Comparison of ENCODE assay signal across 19 mouse cellular contexts in the genomic region with DNA sequence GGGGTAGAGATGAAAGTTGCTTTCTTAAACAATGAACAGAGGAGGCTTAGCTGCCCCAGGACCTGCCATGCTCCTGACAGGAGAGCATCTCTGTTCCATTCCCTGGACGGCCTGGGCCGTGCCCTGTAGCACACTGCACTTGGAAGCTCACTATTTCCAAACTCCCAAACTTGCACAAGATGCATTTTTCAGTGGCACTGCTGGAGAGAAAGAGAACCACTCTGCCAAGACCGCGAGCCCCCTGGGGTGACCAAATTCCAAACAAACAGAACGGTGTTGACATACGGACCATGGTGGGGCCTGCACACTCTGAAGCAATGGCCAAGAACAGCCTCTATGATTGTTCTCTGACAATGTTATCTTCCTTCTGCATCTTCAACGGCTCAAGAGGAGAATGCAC. TPM values are rescaled to one million over a fixed set of nuclear protein-coding genes. Genes with fewer than 3 reads are reported as not detected.
DNase-seq lines count a peak whose midpoint lies in the region; ATAC-seq and TF ChIP-seq lines count a peak whose summit lies in the region.
"Had no signal": no experiment of that assay in that cellular context is flagged by ENCODE, and none has a peak within 500 bp of the region (broad histone marks: within the 10 kb centered on the region; RNA-seq: fewer than 3 reads in every experiment).

No protein-coding gene starts in this region.

- no peak overlapping the region for H3K4me3 ChIP-seq in liver, postnatal 0 days (ENCODE audit: low read depth, low read length)
- H3K4me3 ChIP-seq in liver, embryonic 12.5 days, result no peak overlapping the region
- no peak overlapping the region for H3K4me3 ChIP-seq in embryonic facial prominence, embryonic 15.5 days (replicated peaks)
- H3K4me3 ChIP-seq in midbrain, embryonic 14.5 days (replicated peaks; ENCODE audit: low read depth, low read length), result no peak overlapping the region
- H3K4me3 ChIP-seq: embryonic facial prominence, embryonic 13.5 days; forebrain, embryonic 15.5 days; heart, embryonic 10.5 days; limb, embryonic 15.5 days; megakaryocyte, embryonic 14.5 days; myocyte had no signal

- no peaks in the 10 kb centered on the region for H3K27me3 ChIP-seq in liver, postnatal 0 days (ENCODE audit: insufficient read depth, low read length)
- no peaks in the 10 kb centered on the region for H3K27me3 ChIP-seq in liver, embryonic 12.5 days (replicated peaks)
- no peaks in the 10 kb centered on the region for H3K27me3 ChIP-seq in embryonic facial prominence, embryonic 15.5 days
- H3K27me3 ChIP-seq in midbrain, embryonic 14.5 days (ENCODE audit: control insufficient read depth, insufficient read depth, low read length), result no peaks in the 10 kb centered on the region
- H3K27me3 ChIP-seq: embryonic facial prominence, embryonic 13.5 days; forebrain, embryonic 15.5 days; limb, embryonic 15.5 days; megakaryocyte, embryonic 14.5 days had no signal

- TF ChIP-seq EP300 in liver, postnatal 0 days (IDR thresholded peaks at IDR 0.05; ENCODE audit: low read depth), result no peak

- no peak for TF ChIP-seq CTCF in liver, postnatal 0 days (IDR thresholded peaks at IDR 0.05; ENCODE audit: low read depth)

- WGBS in liver, postnatal 0 days (ENCODE audit: insufficient replicate concordance), result 46% methylated on average over 7 of the region's 7 CpGs
- 58% methylated on average over 7 of the region's 7 CpGs for WGBS in liver, embryonic 12.5 days (ENCODE audit: insufficient replicate concordance)
- WGBS in embryonic facial prominence, embryonic 15.5 days, result 47% methylated on average over 7 of the region's 7 CpGs
- 81% methylated on average over 7 of the region's 7 CpGs for WGBS in midbrain, embryonic 14.5 days

- no peaks in the 10 kb centered on the region; the same call in 1 of the 2 replicates for H3K4me1 ChIP-seq in liver, postnatal 0 days (ENCODE audit: insufficient read depth)
- 0 out of 2 replicates have a peak, but pooled peaks cover 3% of the 10 kb centered on the region for H3K4me1 ChIP-seq in liver, embryonic 12.5 days
- H3K4me1 ChIP-seq in embryonic facial prominence, embryonic 15.5 days, result peaks cover 15% of the 10 kb centered on the region
- no peaks in the 10 kb centered on the region for H3K4me1 ChIP-seq in midbrain, embryonic 14.5 days (ENCODE audit: control insufficient read depth, insufficient read depth, low read length)
- H3K4me1 ChIP-seq: forebrain, embryonic 15.5 days; megakaryocyte, embryonic 14.5 days had no signal

- no peaks in the 10 kb centered on the region for H3K9me3 ChIP-seq in liver, postnatal 0 days (ENCODE audit: low read length)
- H3K9me3 ChIP-seq in liver, embryonic 12.5 days (replicated peaks), result no peaks in the 10 kb centered on the region
- H3K9me3 ChIP-seq in embryonic facial prominence, embryonic 15.5 days (replicated peaks), result no peaks in the 10 kb centered on the region
- H3K9me3 ChIP-seq in midbrain, embryonic 14.5 days (ENCODE audit: control insufficient read depth, low read length), result no peaks in the 10 kb centered on the region
- H3K9me3 ChIP-seq: embryonic facial prominence, embryonic 13.5 days; forebrain, embryonic 15.5 days; heart, embryonic 10.5 days; limb, embryonic 15.5 days; megakaryocyte, embryonic 14.5 days had no signal

- no peak overlapping the region for H3K9ac ChIP-seq in liver, postnatal 0 days (replicated peaks)
- no peak overlapping the region for H3K9ac ChIP-seq in liver, embryonic 12.5 days
- H3K9ac ChIP-seq in embryonic facial prominence, embryonic 15.5 days, result no peak overlapping the region
- no peak overlapping the region for H3K9ac ChIP-seq in midbrain, embryonic 14.5 days (replicated peaks; ENCODE audit: low read length)
- H3K9ac ChIP-seq: embryonic facial prominence, embryonic 13.5 days; forebrain, embryonic 15.5 days; limb, embryonic 15.5 days had no signal

- H3K4me2 ChIP-seq in liver, postnatal 0 days (ENCODE audit: low read depth, low read length), result no peak overlapping the region
- no peak overlapping the region for H3K4me2 ChIP-seq in liver, embryonic 12.5 days
- no peak overlapping the region for H3K4me2 ChIP-seq in embryonic facial prominence, embryonic 15.5 days (replicated peaks)
- H3K4me2 ChIP-seq in midbrain, embryonic 14.5 days (ENCODE audit: low read length), result no peak overlapping the region
- H3K4me2 ChIP-seq: embryonic facial prominence, embryonic 13.5 days; forebrain, embryonic 15.5 days; limb, embryonic 15.5 days had no signal

- ATAC-seq in liver, postnatal 0 days, result peak; percentile 82
- no peak for ATAC-seq in liver, embryonic 12.5 days
- 0 out of 2 replicates have a peak, but pooled peaks have one; percentile 7 for ATAC-seq in embryonic facial prominence, embryonic 15.5 days (ENCODE audit: insufficient number of reproducible peaks, low FRiP score, low TSS enrichment, low read depth)
- ATAC-seq in midbrain, embryonic 14.5 days (ENCODE audit: low FRiP score, low TSS enrichment), result no peak
- ATAC-seq: forebrain, embryonic 15.5 days; intestine, embryonic 16.5 days had no signal

- no peaks in the 10 kb centered on the region for H3K36me3 ChIP-seq in liver, postnatal 0 days (replicated peaks; ENCODE audit: insufficient read depth, low read length)
- no peaks in the 10 kb centered on the region for H3K36me3 ChIP-seq in liver, embryonic 12.5 days
- H3K36me3 ChIP-seq in embryonic facial prominence, embryonic 15.5 days, result no peaks in the 10 kb centered on the region
- H3K36me3 ChIP-seq in midbrain, embryonic 14.5 days (ENCODE audit: control insufficient read depth, insufficient read depth, low read length), result no peaks in the 10 kb centered on the region
- H3K36me3 ChIP-seq: embryonic facial prominence, embryonic 13.5 days; forebrain, embryonic 15.5 days; heart, embryonic 10.5 days; limb, embryonic 15.5 days had no signal

- H3K27ac ChIP-seq in liver, postnatal 0 days (ENCODE audit: low read depth), result no peak overlapping the region
- H3K27ac ChIP-seq in liver, embryonic 12.5 days, result no peak overlapping the region
- H3K27ac ChIP-seq in embryonic facial prominence, embryonic 15.5 days (replicated peaks), result no peak overlapping the region
- H3K27ac ChIP-seq in midbrain, embryonic 14.5 days (replicated peaks; ENCODE audit: low read depth, low read length), result no peak overlapping the region
- H3K27ac ChIP-seq: embryonic facial prominence, embryonic 13.5 days; forebrain, embryonic 15.5 days; heart, embryonic 10.5 days; limb, embryonic 15.5 days had no signal

- DNase-seq in cerebellum, postnatal 14 days, result peak; percentile 17 to 19
- no peak for DNase-seq in cerebellum, adult 11 months
- DNase-seq in liver, postnatal 0 days, result peak; percentile 21
- DNase-seq in lung, postnatal 36 days, result peak; percentile 29
- DNase-seq in midbrain, embryonic 14.5 days, result no peak
- no peak for DNase-seq in natural killer cell, adult 2 months (ENCODE audit: low spot score in 2 of 2)
- DNase-seq: heart, postnatal 36 days; kidney, postnatal 4 days; layer of hippocampus, postnatal 36 days; thymus, adult 2 months had no signal

RNA-seq across cellular contexts. Expression of a gene that starts 25.1 kb away (rescaled TPM):
- polyA plus RNA-seq in liver, postnatal 0 days (2015; fragmentation: Nextera tagmentation; extraction: Ambion mirVana), result 2.8 and 3.5 TPM in 2 replicates
- 5.0 and 5.2 TPM in 2 replicates for polyA plus RNA-seq in liver, embryonic 12.5 days (2016; fragmentation: Nextera tagmentation; extraction: Ambion mirVana)
- 33.9 and 37.2 TPM in 2 replicates for polyA plus RNA-seq in embryonic facial prominence, embryonic 15.5 days (2015; fragmentation: Nextera tagmentation; extraction: Ambion mirVana)
- polyA plus RNA-seq in midbrain, embryonic 14.5 days (2014; fragmentation: Nextera tagmentation; extraction: Ambion mirVana), result 19.3 and 23.8 TPM in 2 replicates

Comparison
In these comparisons a context has a peak if more than half of its experiments do, and no peak if none do; other contexts are left out.
1. DNase-seq: peak in cerebellum, postnatal 14 days (2 of 2), liver, postnatal 0 days (single experiment) and lung, postnatal 36 days (single experiment); none in cerebellum, adult 11 months (single experiment), midbrain, embryonic 14.5 days (single experiment) and natural killer cell, adult 2 months (0 of 2).
2. ATAC-seq: peak in liver, postnatal 0 days (single experiment) and embryonic facial prominence, embryonic 15.5 days (single experiment); none in liver, embryonic 12.5 days (single experiment) and midbrain, embryonic 14.5 days (single experiment).